Mouse (Mus musculus) small intestine, adult 2 months (tissue): ENCODE results near the gene Mrpl2.

Experiments used
- CTCF ChIP-seq: fragments of 200-500 bp; IDR thresholded peaks from 2 replicates; pipeline ENCODE4 v1.5.1; 2012; ENCODE audit warnings: low read depth, mild to moderate bottlenecking, control low read depth, inconsistent platforms, low read length, moderate library complexity, mixed read lengths; ENCODE audit not compliant: insufficient replicate concordance, insufficient read length; ENCODE audit errors: extremely low read depth
- POLR2A ChIP-seq: fragments of 200-500 bp; IDR thresholded peaks from 2 replicates; pipeline ENCODE4 v1.6.1; 2012; ENCODE audit warnings: low read depth, mild to moderate bottlenecking, control low read depth, inconsistent platforms, low read length, moderate library complexity

DNA sequence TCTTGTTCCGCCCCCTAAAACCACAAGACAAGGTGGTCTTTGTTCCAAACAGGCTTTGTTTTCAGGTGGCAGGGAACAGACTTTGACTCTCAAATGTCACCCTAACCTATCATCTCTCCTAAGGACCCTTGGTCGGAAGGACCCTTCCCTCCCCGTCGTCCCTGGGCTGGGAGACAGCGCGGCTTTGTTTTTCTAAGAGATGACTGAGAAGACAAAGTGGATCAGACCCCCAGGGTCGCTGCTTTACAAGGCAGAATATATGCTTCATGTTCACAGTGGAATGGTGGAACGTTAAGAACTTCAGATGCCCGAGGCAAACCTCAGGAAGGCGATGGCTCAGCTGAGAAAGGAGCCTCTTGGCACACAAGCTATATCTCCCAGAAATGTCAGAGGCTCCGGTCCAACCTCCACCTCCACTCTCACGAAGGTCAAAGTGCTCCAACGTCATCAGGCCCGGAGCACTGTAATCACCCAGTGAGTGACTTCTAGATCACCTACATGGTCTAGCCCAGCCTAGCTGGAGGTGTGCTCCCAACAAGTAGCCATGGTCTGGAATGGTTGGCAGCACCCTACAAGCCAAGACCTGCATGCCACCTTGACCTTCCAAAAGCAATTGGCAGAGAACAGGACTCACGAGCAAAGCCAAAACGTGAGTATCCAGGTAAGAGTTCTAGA lies 26.2 kb upstream of the Mrpl2 start:
- TF ChIP-seq CTCF (no peak), POLR2A (no peak)
